Mouse (Mus musculus) heart, embryonic 16.5 days (tissue): ENCODE results near the gene Pde4b. TPM values are rescaled to one million over a fixed set of nuclear protein-coding genes. Genes with fewer than 3 reads are reported as not detected.
A peak's percentile ranks its signal among the peaks of the same experiment; 100 is the strongest.

Experiments used
- ATAC-seq: fragments of 200-750 bp; cut with Nextera tagmentation; replicated peaks from 2 replicates; pipeline ENCODE4 v1.8.0; 2017; ENCODE audit warnings: moderate number of reproducible peaks; ENCODE audit not compliant: insufficient read depth, low FRiP score; ENCODE audit errors: extremely low read depth
- H3K27ac ChIP-seq: fragments of 300-500 bp; sonication (generic); 2 replicates; pipeline ENCODE4 v1.5.1; 2014; ENCODE audit warnings: mild to moderate bottlenecking, low read length, control low read depth, moderate library complexity
- H3K27me3 ChIP-seq: fragments of 300-500 bp; sonication (generic); 2 replicates; pipeline ENCODE4 v1.6.1; 2014; ENCODE audit warnings: low read length, mixed read lengths; ENCODE audit not compliant: control insufficient read depth, insufficient read depth
- H3K36me3 ChIP-seq: fragments of 300-500 bp; sonication (generic); 2 replicates; pipeline ENCODE4 v1.6.1; 2014; ENCODE audit not compliant: control insufficient read depth, insufficient read depth
- H3K4me1 ChIP-seq: fragments of 300-500 bp; sonication (generic); 2 replicates; pipeline ENCODE4 v1.6.1; 2014; ENCODE audit warnings: low read length, mixed read lengths; ENCODE audit not compliant: control insufficient read depth, insufficient read depth
- H3K4me2 ChIP-seq: fragments of 300-500 bp; sonication (generic); 2 replicates; pipeline ENCODE4 v1.6.1; 2014; ENCODE audit warnings: low read depth, mild to moderate bottlenecking, control low read depth, low read length
- H3K4me3 ChIP-seq: fragments of 300-500 bp; sonication (generic); 2 replicates; pipeline ENCODE4 v1.5.1; 2014; ENCODE audit warnings: mild to moderate bottlenecking, control low read depth, low read length
- H3K9ac ChIP-seq: fragments of 300-500 bp; sonication (generic); 2 replicates; pipeline ENCODE4 v1.6.1; 2014; ENCODE audit warnings: low read length, control low read depth
- H3K9me3 ChIP-seq: fragments of 300-500 bp; sonication (generic); replicated peaks from 2 replicates; pipeline ENCODE4 v1.6.1; 2016; ENCODE audit warnings: low read length; ENCODE audit not compliant: control insufficient read depth
- WGBS: fragments of 180-500 bp; shearing (Covaris S2); extraction: QIAGEN DNeasy Blood & Tissue Kit; methylation state at CpG from one replicate; pipeline ENCODE4 v1.1.7; 2014; 5-methylcytosine and 5-hydroxymethylcytosine counted together
- polyA plus RNA-seq: library from polyadenylated mRNA; unstranded; fragments of >200 nt; fragmentation: Nextera tagmentation; extraction: Ambion mirVana; gene quantifications from 2 replicates; pipeline ENCODE4 v1.2.1, GENCODE M21; 2015

The Pde4b gene
- polyA plus RNA-seq, 1 experiment from 2014 or later = 28.4 TPM

- Histone ChIP-seq H3K27me3 (no peaks in the 10 kb centered on the region), H3K4me1 (peaks cover 19% of the 10 kb centered on the region), H3K4me2 (0 out of 2 replicates have a peak overlapping the region, but pooled peaks have one; percentile 13), H3K4me3 (no peak overlapping the region), H3K36me3 (no peaks in the 10 kb centered on the region), H3K9ac (0 out of 2 replicates have a peak overlapping the region, but pooled peaks have one; percentile 20), H3K27ac (peak overlapping the region; percentile 62), H3K9me3 (no peaks in the 10 kb centered on the region)
- 36% methylated on average over 4 of the region's 4 CpGs for WGBS
- ATAC-seq = no peak
Observed at GRCm38 (mm10) chr4:102531729-102532128, 444.4 kb downstream of the Pde4b start.

GRCm38 (mm10) chr4:102533183-102534048 lies 446.1 kb downstream of the Pde4b start:
- peaks cover 19% of the 10 kb centered on the region for H3K4me1 ChIP-seq

GRCm38 (mm10) chr4:102534049-102534730 lies 446.8 kb downstream of the Pde4b start:
- peaks cover 19% of the 10 kb centered on the region for H3K4me1 ChIP-seq
- no peak for ATAC-seq
- no peak overlapping the region for H3K4me3 ChIP-seq
- H3K27me3 ChIP-seq = no peaks in the 10 kb centered on the region
- H3K27ac ChIP-seq = peak overlapping the region; percentile 55
- H3K9me3 ChIP-seq = no peaks in the 10 kb centered on the region
- H3K36me3 ChIP-seq = no peaks in the 10 kb centered on the region
- 72% methylated on average over 5 of the region's 5 CpGs for WGBS
- no peak overlapping the region for H3K4me2 ChIP-seq
- H3K9ac ChIP-seq = no peak overlapping the region

More at GRCm38 (mm10) chr4:102533183-102534048, 446.1 kb downstream of the Pde4b start:
- Histone ChIP-seq H3K9me3 (no peaks in the 10 kb centered on the region), H3K4me2 (no peak overlapping the region), H3K36me3 (no peaks in the 10 kb centered on the region), H3K9ac (no peak overlapping the region), H3K27ac (peak overlapping the region; percentile 55), H3K27me3 (no peaks in the 10 kb centered on the region), H3K4me3 (no peak overlapping the region)
- peak; percentile 69; the same call in 1 of the 2 replicates for ATAC-seq
- 43% methylated on average over 8 of the region's 8 CpGs for WGBS

- Histone ChIP-seq H3K4me2 (no peak overlapping the region), H3K9ac (no peak overlapping the region), H3K9me3 (no peaks in the 10 kb centered on the region), H3K4me1 (peaks cover 23% of the 10 kb centered on the region), H3K36me3 (no peaks in the 10 kb centered on the region), H3K4me3 (no peak overlapping the region), H3K27me3 (no peaks in the 10 kb centered on the region), H3K27ac (no peak overlapping the region)
- no peak for ATAC-seq
- WGBS = 53% methylated on average over 3 of the region's 3 CpGs
Observed at GRCm38 (mm10) chr4:102535886-102536285, 448.5 kb downstream of the Pde4b start.

GRCm38 (mm10) chr4:102538266-102538665 lies 450.9 kb downstream of the Pde4b start:
- no peaks in the 10 kb centered on the region for H3K27me3 ChIP-seq
- no peaks in the 10 kb centered on the region for H3K9me3 ChIP-seq
- H3K36me3 ChIP-seq = no peaks in the 10 kb centered on the region
- WGBS = 88% methylated on average over 1 of the region's 1 CpGs
- H3K9ac ChIP-seq = no peak overlapping the region
- H3K4me1 ChIP-seq = peaks cover 13% of the 10 kb centered on the region
- no peak overlapping the region for H3K4me2 ChIP-seq
- ATAC-seq = no peak
- no peak overlapping the region for H3K27ac ChIP-seq
- no peak overlapping the region for H3K4me3 ChIP-seq

GRCm38 (mm10) chr4:102538793-102539192 lies 451.4 kb downstream of the Pde4b start:
- H3K36me3 ChIP-seq = no peaks in the 10 kb centered on the region; the same call in 1 of the 2 replicates
- no peak overlapping the region for H3K9ac ChIP-seq
- no peak overlapping the region for H3K27ac ChIP-seq
- ATAC-seq = no peak
- no peak overlapping the region for H3K4me2 ChIP-seq
- H3K27me3 ChIP-seq = no peaks in the 10 kb centered on the region
- H3K4me3 ChIP-seq = no peak overlapping the region
- no peaks in the 10 kb centered on the region for H3K9me3 ChIP-seq
- 79% methylated on average over 2 of the region's 2 CpGs for WGBS
- peaks cover 9% of the 10 kb centered on the region for H3K4me1 ChIP-seq

GRCm38 (mm10) chr4:102539598-102540180 lies 452.3 kb downstream of the Pde4b start:
- H3K4me3 ChIP-seq = no peak overlapping the region
- H3K4me2 ChIP-seq = 0 out of 2 replicates have a peak overlapping the region, but pooled peaks have one; percentile 15
- H3K9ac ChIP-seq = no peak overlapping the region
- WGBS = 73% methylated on average over 5 of the region's 5 CpGs
- no peaks in the 10 kb centered on the region for H3K27me3 ChIP-seq
- no peak for ATAC-seq
- no peaks in the 10 kb centered on the region for H3K9me3 ChIP-seq
- peak overlapping the region; percentile 59; the same call in 1 of the 2 replicates for H3K27ac ChIP-seq
- H3K36me3 ChIP-seq = no peaks in the 10 kb centered on the region; the same call in 1 of the 2 replicates
- 0 out of 2 replicates have a peak, but pooled peaks cover 4% of the 10 kb centered on the region for H3K4me1 ChIP-seq

GRCm38 (mm10) chr4:102542976-102543375 lies 455.6 kb downstream of the Pde4b start:
- 86% methylated on average over 3 of the region's 3 CpGs for whole genome bisulfite sequencing

More at GRCm38 (mm10) chr4:102542976-102543375, 455.6 kb downstream of the Pde4b start:
- Histone ChIP-seq H3K9me3 (no peaks in the 10 kb centered on the region), H3K27me3 (no peaks in the 10 kb centered on the region), H3K4me2 (no peak overlapping the region), H3K4me1 (0 out of 2 replicates have a peak, but pooled peaks cover 4% of the 10 kb centered on the region), H3K27ac (no peak overlapping the region), H3K9ac (no peak overlapping the region), H3K36me3 (no peaks in the 10 kb centered on the region; the same call in 1 of the 2 replicates), H3K4me3 (no peak overlapping the region)
- ATAC-seq = no peak
